Mouse (Mus musculus): ENCODE measurements around the gene Clip2. TPM values are rescaled to one million over a fixed set of nuclear protein-coding genes. Genes with fewer than 3 reads are reported as not detected.

Gene Clip2
- polyA plus RNA-seq, 1 experiment, result 21.9 TPM

GRCm38 (mm10) chr5:134581146-134581545 is 28.9 kb upstream of the Clip2 start, which contains the start of gene Rfc2:
Gene Rfc2, plus strand, starts transcription at chr5:134581366.
- no peak for TF ChIP-seq CTCF (IDR thresholded peaks at IDR 0.05; ENCODE audit: insufficient read depth, low read length)
- no peak for TF ChIP-seq POLR2A (IDR thresholded peaks at IDR 0.05; ENCODE audit: borderline replicate concordance, extremely low read depth, low read depth, low read length)
- DNase-seq, result no peak
- Histone ChIP-seq H3K4me1 (ENCODE audit: control insufficient read depth, insufficient read depth, low read length) (peaks cover 4% of the 10 kb centered on the region), H3K4me3 (replicated peaks; ENCODE audit: extremely low read depth, low read depth, low read length) (no peak within 1 kb of the TSS)
- whole genome bisulfite sequencing, result 78% methylated on average over 5 of the region's 5 CpGs

- no peak for DNase-seq
- 68% methylated on average over 3 of the region's 3 CpGs for WGBS
- H3K4me3 ChIP-seq (replicated peaks; ENCODE audit: extremely low read depth, low read depth, low read length), result no peak overlapping the region
These were observed 26.9 kb upstream of the Clip2 start for GRCm38 (mm10) chr5:134579135-134579534.

GRCm38 (mm10) chr5:134577534-134577933 is 25.3 kb upstream of the Clip2 start:
- WGBS, result 76% methylated on average over 7 of the region's 7 CpGs
- peaks cover 2% of the 10 kb centered on the region; the same call in 1 of the 2 replicates for H3K4me1 ChIP-seq (ENCODE audit: control insufficient read depth, insufficient read depth, low read length)
- DNase-seq, result no peak
- H3K4me3 ChIP-seq (replicated peaks; ENCODE audit: extremely low read depth, low read depth, low read length), result no peak overlapping the region
- TF ChIP-seq POLR2A (IDR thresholded peaks at IDR 0.05; ENCODE audit: borderline replicate concordance, extremely low read depth, low read depth, low read length), result no peak
- TF ChIP-seq CTCF (IDR thresholded peaks at IDR 0.05; ENCODE audit: insufficient read depth, low read length), result no peak

More at GRCm38 (mm10) chr5:134579135-134579534, 26.9 kb upstream of the Clip2 start:
- TF ChIP-seq CTCF (IDR thresholded peaks at IDR 0.05; ENCODE audit: insufficient read depth, low read length), result no peak
- no peak for TF ChIP-seq POLR2A (IDR thresholded peaks at IDR 0.05; ENCODE audit: borderline replicate concordance, extremely low read depth, low read depth, low read length)
- peaks cover 4% of the 10 kb centered on the region for H3K4me1 ChIP-seq (ENCODE audit: control insufficient read depth, insufficient read depth, low read length)

GRCm38 (mm10) chr5:134576517-134577220 is 24.4 kb upstream of the Clip2 start:
- H3K4me3 ChIP-seq (replicated peaks; ENCODE audit: extremely low read depth, low read depth, low read length), result no peak overlapping the region
- TF ChIP-seq POLR2A (IDR thresholded peaks at IDR 0.05; ENCODE audit: borderline replicate concordance, extremely low read depth, low read depth, low read length) (no peak), CTCF (IDR thresholded peaks at IDR 0.05; ENCODE audit: insufficient read depth, low read length) (no peak)
- WGBS, result 76% methylated on average over 14 of the region's 14 CpGs
- H3K4me1 ChIP-seq (ENCODE audit: control insufficient read depth, insufficient read depth, low read length), result peaks cover 4% of the 10 kb centered on the region; the same call in 1 of the 2 replicates
- DNase-seq, result no peak

GRCm38 (mm10) chr5:134575833-134576232 is 23.6 kb upstream of the Clip2 start:
- TF ChIP-seq POLR2A (IDR thresholded peaks at IDR 0.05; ENCODE audit: borderline replicate concordance, extremely low read depth, low read depth, low read length) (no peak), CTCF (IDR thresholded peaks at IDR 0.05; ENCODE audit: insufficient read depth, low read length) (no peak)
- peaks cover 4% of the 10 kb centered on the region; the same call in 1 of the 2 replicates for H3K4me1 ChIP-seq (ENCODE audit: control insufficient read depth, insufficient read depth, low read length)
- no peak overlapping the region for H3K4me3 ChIP-seq (replicated peaks; ENCODE audit: extremely low read depth, low read depth, low read length)
- WGBS, result 92% methylated on average over 5 of the region's 5 CpGs
- DNase-seq, result no peak

DNA sequence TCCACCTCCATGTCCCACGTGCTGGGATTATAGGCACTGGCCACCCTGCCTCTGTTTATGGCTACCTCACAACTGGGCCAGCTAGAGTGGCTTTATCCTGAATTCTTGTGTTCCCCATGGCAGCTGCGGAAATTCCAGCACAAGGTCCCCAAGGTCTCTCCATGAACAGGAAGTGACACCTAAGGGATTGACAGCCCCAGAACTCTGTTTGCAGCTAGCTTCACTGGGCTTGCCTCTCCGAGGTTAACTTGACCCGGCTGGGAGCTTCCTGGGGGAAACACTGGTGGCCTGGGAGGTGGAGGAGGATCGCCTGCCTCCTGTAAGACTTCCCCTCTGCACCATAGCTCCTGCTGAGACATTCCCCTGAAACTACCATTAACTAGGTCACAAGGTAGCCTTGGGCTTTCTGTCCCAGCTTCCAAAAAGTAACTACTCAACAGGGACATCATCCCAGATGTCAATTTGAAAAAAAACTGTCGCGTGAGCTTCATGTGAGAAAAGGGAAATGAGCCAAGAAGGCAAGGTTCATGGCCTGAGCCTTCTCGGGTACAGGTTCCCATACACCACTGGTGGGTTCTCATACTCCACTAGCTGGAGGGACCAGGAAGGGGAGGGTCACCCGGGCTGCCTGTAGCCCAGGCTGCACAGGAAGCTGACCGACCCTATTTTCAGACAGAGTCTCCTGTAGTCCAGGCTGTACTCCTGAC is 20.4 kb upstream of the Clip2 start:
- 31% methylated on average over 10 of the region's 10 CpGs for WGBS
- no peak for DNase-seq
- Histone ChIP-seq H3K4me3 (replicated peaks; ENCODE audit: extremely low read depth, low read depth, low read length) (peak overlapping the region; percentile 15), H3K4me1 (ENCODE audit: control insufficient read depth, insufficient read depth, low read length) (peaks cover 4% of the 10 kb centered on the region; the same call in 1 of the 2 replicates)
- TF ChIP-seq POLR2A (IDR thresholded peaks at IDR 0.05; ENCODE audit: borderline replicate concordance, extremely low read depth, low read depth, low read length) (no peak), CTCF (IDR thresholded peaks at IDR 0.05; ENCODE audit: insufficient read depth, low read length) (no peak)

- H3K4me3 ChIP-seq (replicated peaks; ENCODE audit: extremely low read depth, low read depth, low read length), result peak overlapping the region; percentile 70
- peak; percentile 43 for DNase-seq
- 1% methylated on average over 23 of the region's 23 CpGs for WGBS
These were observed 19.7 kb upstream of the Clip2 start for GRCm38 (mm10) chr5:134571730-134572507.

DNA sequence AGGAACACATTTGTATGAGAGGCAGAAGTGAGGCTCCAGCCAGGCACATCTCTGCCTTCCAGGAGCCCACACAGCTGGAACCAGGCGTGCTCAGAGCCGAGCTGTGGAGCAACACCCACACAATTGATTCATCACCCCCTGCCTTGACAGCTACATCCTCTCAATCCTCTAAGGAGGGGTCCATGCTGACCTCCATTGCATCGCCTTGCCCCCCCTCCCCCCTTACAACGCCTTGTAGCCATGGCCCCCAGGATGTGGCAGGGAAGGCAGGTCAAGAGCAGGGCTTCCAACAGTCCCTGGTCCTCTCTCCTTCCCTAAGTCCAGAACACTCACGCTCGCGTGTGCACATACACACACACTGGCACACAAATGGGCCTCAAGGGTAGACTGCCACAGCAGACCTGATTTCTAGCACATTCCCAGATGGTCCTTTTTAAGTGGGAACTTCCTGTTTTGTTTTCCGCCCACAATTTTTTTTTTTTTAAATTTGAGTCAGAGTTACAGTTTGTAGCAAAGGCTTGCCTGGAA is 16.8 kb upstream of the Clip2 start:
- 51% methylated on average over 8 of the region's 8 CpGs for WGBS
- no peak for DNase-seq
- TF ChIP-seq POLR2A (IDR thresholded peaks at IDR 0.05; ENCODE audit: borderline replicate concordance, extremely low read depth, low read depth, low read length) (no peak), CTCF (IDR thresholded peaks at IDR 0.05; ENCODE audit: insufficient read depth, low read length) (no peak)

More at GRCm38 (mm10) chr5:134571730-134572507, 19.7 kb upstream of the Clip2 start:
- peaks cover 4% of the 10 kb centered on the region; the same call in 1 of the 2 replicates for H3K4me1 ChIP-seq (ENCODE audit: control insufficient read depth, insufficient read depth, low read length)
- TF ChIP-seq CTCF (IDR thresholded peaks at IDR 0.05; ENCODE audit: insufficient read depth, low read length) (no peak), POLR2A (IDR thresholded peaks at IDR 0.05; ENCODE audit: borderline replicate concordance, extremely low read depth, low read depth, low read length) (peak; percentile 17; the same call in 1 of the 2 replicates)

DNA sequence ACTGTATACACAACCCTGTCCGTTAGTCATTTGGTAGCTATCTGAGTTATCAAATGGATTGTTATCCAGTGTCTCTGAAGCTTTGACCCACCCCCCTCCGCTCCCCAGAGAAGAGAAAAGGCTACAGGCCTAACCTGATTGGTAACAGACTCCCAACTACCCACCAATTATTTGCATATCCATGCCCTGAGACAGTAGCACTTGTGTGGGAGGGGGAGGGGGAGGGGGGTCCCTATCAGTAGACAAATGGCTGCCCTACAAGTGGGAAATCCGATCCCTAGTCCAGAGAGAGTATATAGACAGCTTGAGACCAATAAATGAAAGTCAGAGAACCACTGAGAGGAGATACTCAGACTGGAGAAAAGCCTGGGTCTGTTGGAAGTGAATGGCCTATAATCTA is 15.8 kb upstream of the Clip2 start:
- H3K4me1 ChIP-seq (ENCODE audit: control insufficient read depth, insufficient read depth, low read length), result peaks cover 4% of the 10 kb centered on the region; the same call in 1 of the 2 replicates
- DNase-seq, result no peak
- TF ChIP-seq CTCF (IDR thresholded peaks at IDR 0.05; ENCODE audit: insufficient read depth, low read length) (no peak), POLR2A (IDR thresholded peaks at IDR 0.05; ENCODE audit: borderline replicate concordance, extremely low read depth, low read depth, low read length) (no peak)
- no peak overlapping the region for H3K4me3 ChIP-seq (replicated peaks; ENCODE audit: extremely low read depth, low read depth, low read length)
- WGBS, result 88% methylated on average over 3 of the region's 3 CpGs

More for the DNA sequence above, 16.8 kb upstream of the Clip2 start:
- Histone ChIP-seq H3K4me3 (replicated peaks; ENCODE audit: extremely low read depth, low read depth, low read length) (no peak overlapping the region), H3K4me1 (ENCODE audit: control insufficient read depth, insufficient read depth, low read length) (peaks cover 4% of the 10 kb centered on the region; the same call in 1 of the 2 replicates)
